Mouse (Mus musculus) midbrain, embryonic 16.5 days (tissue): ENCODE results near the gene Cntn4. TPM values are rescaled to one million over a fixed set of nuclear protein-coding genes. Genes with fewer than 3 reads are reported as not detected.

Experiments used
- ATAC-seq: fragments of 200-750 bp; cut with Nextera tagmentation; 2 replicates; pipeline ENCODE4 v1.8.0; 2017; ENCODE audit warnings: moderate TSS enrichment
- H3K27ac ChIP-seq: fragments of 300-500 bp; sonication (generic); 2 replicates; pipeline ENCODE4 v1.5.1; 2014; ENCODE audit warnings: mild to moderate bottlenecking, low read length, mixed read lengths
- H3K27me3 ChIP-seq: fragments of 300-500 bp; sonication (generic); 2 replicates; pipeline ENCODE4 v1.6.1; 2014; ENCODE audit warnings: low read depth, low read length, mixed read lengths; ENCODE audit not compliant: control insufficient read depth, insufficient read depth
- H3K36me3 ChIP-seq: fragments of 300-500 bp; sonication (generic); 2 replicates; pipeline ENCODE4 v1.6.1; 2014; ENCODE audit warnings: mild to moderate bottlenecking, low read length, moderate library complexity, mixed read lengths; ENCODE audit not compliant: control insufficient read depth, insufficient read depth
- H3K4me1 ChIP-seq: fragments of 300-500 bp; sonication (generic); 2 replicates; pipeline ENCODE4 v1.6.1; 2014; ENCODE audit warnings: mild to moderate bottlenecking, low read length, mixed read lengths; ENCODE audit not compliant: control insufficient read depth, insufficient read depth
- H3K4me2 ChIP-seq: fragments of 300-500 bp; sonication (generic); 2 replicates; pipeline ENCODE4 v1.6.1; 2014; ENCODE audit warnings: mild to moderate bottlenecking, low read length, mixed read lengths
- H3K4me3 ChIP-seq: fragments of 300-500 bp; sonication (generic); 2 replicates; pipeline ENCODE4 v1.5.1; 2014; ENCODE audit warnings: low read depth, mild to moderate bottlenecking, low read length, moderate library complexity, mixed read lengths
- H3K9ac ChIP-seq: fragments of 300-500 bp; sonication (generic); 2 replicates; pipeline ENCODE4 v1.6.1; 2014; ENCODE audit warnings: low read depth, low read length, mixed read lengths
- H3K9me3 ChIP-seq: fragments of 300-500 bp; sonication (generic); replicated peaks from 2 replicates; pipeline ENCODE4 v1.6.1; 2014; ENCODE audit warnings: mild to moderate bottlenecking, low read length, mixed read lengths; ENCODE audit not compliant: control insufficient read depth, poor library complexity, severe bottlenecking
- WGBS: fragments of 180-500 bp; shearing (Covaris S2); extraction: QIAGEN DNeasy Blood & Tissue Kit; methylation state at CpG from one replicate; pipeline ENCODE4 v1.1.7; 2014; 5-methylcytosine and 5-hydroxymethylcytosine counted together
- polyA plus RNA-seq: library from polyadenylated mRNA; unstranded; fragments of >200 nt; fragmentation: Nextera tagmentation; extraction: Ambion mirVana; gene quantifications from 2 replicates; pipeline ENCODE4 v1.2.1, GENCODE M21; 2015

The Cntn4 gene
- polyA plus RNA-seq, 1 experiment from 2014 or later: 31.3 TPM

GRCm38 (mm10) chr6:105742026-105742425 is 64.6 kb downstream of the Cntn4 start:
- no peaks in the 10 kb centered on the region for H3K36me3 ChIP-seq
- ATAC-seq: no peak
- H3K27ac ChIP-seq: no peak overlapping the region
- no peak overlapping the region for H3K9ac ChIP-seq
- H3K4me2 ChIP-seq: no peak overlapping the region
- H3K4me1 ChIP-seq: no peaks in the 10 kb centered on the region
- H3K9me3 ChIP-seq: no peaks in the 10 kb centered on the region
- H3K27me3 ChIP-seq: no peaks in the 10 kb centered on the region
- 29% methylated on average over 6 of the region's 6 CpGs for WGBS
- H3K4me3 ChIP-seq: no peak overlapping the region

GRCm38 (mm10) chr6:105780616-105781015 is 103.2 kb downstream of the Cntn4 start:
- Histone ChIP-seq H3K4me2 (no peak overlapping the region), H3K9me3 (no peaks in the 10 kb centered on the region), H3K4me1 (no peaks in the 10 kb centered on the region), H3K27ac (no peak overlapping the region), H3K9ac (no peak overlapping the region), H3K36me3 (no peaks in the 10 kb centered on the region), H3K4me3 (no peak overlapping the region), H3K27me3 (no peaks in the 10 kb centered on the region)
- 84% methylated on average over 1 of the region's 1 CpGs for WGBS
- ATAC-seq: no peak

- H3K4me3 ChIP-seq: no peak overlapping the region
- ATAC-seq: no peak
- H3K36me3 ChIP-seq: no peaks in the 10 kb centered on the region
- H3K27me3 ChIP-seq: no peaks in the 10 kb centered on the region
- 96% methylated on average over 2 of the region's 2 CpGs for WGBS
- H3K4me1 ChIP-seq: no peaks in the 10 kb centered on the region
- no peaks in the 10 kb centered on the region for H3K9me3 ChIP-seq
- H3K4me2 ChIP-seq: no peak overlapping the region
- no peak overlapping the region for H3K27ac ChIP-seq
- H3K9ac ChIP-seq: no peak overlapping the region
Observed at GRCm38 (mm10) chr6:105788462-105788861, 111.0 kb downstream of the Cntn4 start.

- no peak overlapping the region for H3K27ac ChIP-seq
Observed at GRCm38 (mm10) chr6:105835099-105835498, 157.6 kb downstream of the Cntn4 start.

GRCm38 (mm10) chr6:105847296-105847695 is 169.8 kb downstream of the Cntn4 start:
- no peaks in the 10 kb centered on the region for H3K4me1 ChIP-seq
- WGBS: 79% methylated on average over 1 of the region's 1 CpGs
- no peaks in the 10 kb centered on the region for H3K9me3 ChIP-seq
- no peak overlapping the region for H3K27ac ChIP-seq
- ATAC-seq: peak; percentile 80
- H3K9ac ChIP-seq: no peak overlapping the region
- no peak overlapping the region for H3K4me2 ChIP-seq
- H3K27me3 ChIP-seq: no peaks in the 10 kb centered on the region
- H3K4me3 ChIP-seq: no peak overlapping the region
- no peaks in the 10 kb centered on the region for H3K36me3 ChIP-seq

More at GRCm38 (mm10) chr6:105835099-105835498, 157.6 kb downstream of the Cntn4 start:
- H3K36me3 ChIP-seq: no peaks in the 10 kb centered on the region
- no peak overlapping the region for H3K4me2 ChIP-seq
- no peak overlapping the region for H3K4me3 ChIP-seq
- no peak overlapping the region for H3K9ac ChIP-seq
- H3K27me3 ChIP-seq: no peaks in the 10 kb centered on the region
- no peaks in the 10 kb centered on the region for H3K4me1 ChIP-seq
- no peak for ATAC-seq
- no peaks in the 10 kb centered on the region for H3K9me3 ChIP-seq

DNA sequence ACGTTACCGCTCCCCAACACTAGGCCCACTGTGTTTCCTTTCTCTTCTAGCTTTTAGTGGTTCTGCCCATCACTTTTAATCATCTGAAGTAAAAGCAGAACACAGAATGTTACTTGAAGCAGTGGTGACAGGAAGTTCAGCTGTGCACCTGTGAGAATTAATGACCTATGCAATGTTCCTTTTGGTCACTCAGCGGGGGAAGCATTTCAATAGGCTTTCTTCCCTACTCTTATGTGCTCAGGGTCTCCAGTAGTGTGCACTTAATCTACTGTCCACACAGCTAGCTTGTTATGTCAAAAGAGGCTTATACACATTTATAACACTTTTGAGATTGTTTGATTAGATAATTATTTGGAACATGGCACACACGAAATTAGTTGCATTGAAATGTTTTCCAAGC is 215.4 kb downstream of the Cntn4 start:
- Histone ChIP-seq H3K9ac (no peak overlapping the region), H3K27ac (no peak overlapping the region), H3K4me3 (no peak overlapping the region), H3K27me3 (no peaks in the 10 kb centered on the region), H3K4me2 (no peak overlapping the region), H3K36me3 (no peaks in the 10 kb centered on the region), H3K9me3 (no peaks in the 10 kb centered on the region), H3K4me1 (no peaks in the 10 kb centered on the region)
- WGBS: 73% methylated on average over 4 of the region's 4 CpGs
- no peak for ATAC-seq

DNA sequence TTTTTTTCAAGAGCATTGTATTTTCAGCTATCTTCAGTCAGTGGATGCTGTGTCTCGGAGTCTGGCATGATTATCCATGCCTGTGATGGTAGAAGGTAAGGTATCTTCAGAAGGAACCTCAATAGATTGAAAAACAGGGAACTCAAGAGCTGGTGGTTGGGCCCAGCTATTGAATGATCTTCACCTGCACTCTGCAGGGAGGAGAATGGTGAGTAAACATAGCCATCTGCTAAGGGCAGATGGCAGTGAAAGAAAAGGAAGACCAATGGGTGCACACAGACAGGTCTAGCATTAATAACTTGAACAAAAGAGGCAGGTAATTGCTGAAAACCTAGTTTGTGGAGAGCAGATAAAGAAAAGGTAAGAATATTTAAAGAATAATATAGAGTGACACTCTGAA is 261.0 kb downstream of the Cntn4 start:
- H3K27ac ChIP-seq: no peak overlapping the region
- H3K36me3 ChIP-seq: no peaks in the 10 kb centered on the region
- H3K9me3 ChIP-seq: no peaks in the 10 kb centered on the region
- no peaks in the 10 kb centered on the region for H3K4me1 ChIP-seq
- no peak for ATAC-seq
- H3K27me3 ChIP-seq: no peaks in the 10 kb centered on the region
- WGBS: 91% methylated on average over 1 of the region's 1 CpGs
- H3K4me3 ChIP-seq: no peak overlapping the region
- no peak overlapping the region for H3K9ac ChIP-seq
- H3K4me2 ChIP-seq: no peak overlapping the region

DNA sequence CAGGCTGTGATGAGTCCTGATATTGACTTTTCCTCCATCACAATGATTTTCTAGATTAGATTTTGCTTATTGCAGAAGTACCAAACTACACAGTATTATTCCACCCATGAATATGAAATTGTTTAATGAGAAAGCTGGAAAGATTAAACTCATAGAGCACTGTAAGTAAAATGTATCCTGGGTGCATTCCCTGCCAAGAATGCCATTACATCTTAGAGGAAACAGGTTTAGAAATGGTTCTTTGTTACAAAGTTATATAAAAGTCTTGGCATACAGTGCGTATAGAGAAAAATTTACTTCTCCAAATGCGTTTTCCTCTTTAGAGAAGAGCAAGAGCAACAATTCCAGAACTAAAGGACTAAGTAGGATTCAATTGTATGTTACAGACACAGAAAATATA is 261.8 kb downstream of the Cntn4 start:
- 87% methylated on average over 2 of the region's 2 CpGs for WGBS
- H3K4me3 ChIP-seq: no peak overlapping the region
- no peaks in the 10 kb centered on the region for H3K36me3 ChIP-seq
- H3K27ac ChIP-seq: no peak overlapping the region
- no peaks in the 10 kb centered on the region for H3K27me3 ChIP-seq
- H3K9me3 ChIP-seq: no peaks in the 10 kb centered on the region
- no peak for ATAC-seq
- no peak overlapping the region for H3K9ac ChIP-seq
- no peaks in the 10 kb centered on the region for H3K4me1 ChIP-seq
- no peak overlapping the region for H3K4me2 ChIP-seq

- Histone ChIP-seq H3K9ac (no peak overlapping the region), H3K27ac (no peak overlapping the region), H3K4me2 (no peak overlapping the region), H3K9me3 (no peaks in the 10 kb centered on the region), H3K4me3 (no peak overlapping the region), H3K36me3 (no peaks in the 10 kb centered on the region), H3K4me1 (no peaks in the 10 kb centered on the region), H3K27me3 (no peaks in the 10 kb centered on the region)
- ATAC-seq: no peak
Observed at GRCm38 (mm10) chr6:105940591-105940990, 263.1 kb downstream of the Cntn4 start.

DNA sequence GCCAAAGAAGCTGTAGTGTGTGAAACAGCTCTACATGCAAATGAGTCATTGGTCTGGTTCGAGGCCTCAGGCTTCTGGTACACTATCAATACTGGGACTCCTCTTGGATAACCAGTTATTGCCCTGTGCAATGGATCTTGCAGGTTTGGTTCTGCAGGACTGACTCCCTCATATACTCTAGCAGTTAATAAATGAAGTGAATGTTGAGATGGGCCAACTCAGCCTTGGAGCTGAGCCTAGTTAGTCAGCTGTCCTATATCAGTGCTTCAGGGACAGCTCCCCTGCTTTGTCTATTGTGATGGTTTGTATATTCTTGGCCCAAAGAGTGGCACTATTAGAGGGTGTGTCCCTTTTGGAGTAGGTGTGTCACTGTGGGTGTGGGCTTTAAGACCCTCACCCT is 314.0 kb downstream of the Cntn4 start:
- Histone ChIP-seq H3K4me1 (no peaks in the 10 kb centered on the region), H3K27me3 (no peaks in the 10 kb centered on the region), H3K4me2 (no peak overlapping the region), H3K4me3 (no peak overlapping the region), H3K27ac (no peak overlapping the region), H3K9ac (no peak overlapping the region), H3K9me3 (no peaks in the 10 kb centered on the region), H3K36me3 (no peaks in the 10 kb centered on the region)
- 89% methylated on average over 1 of the region's 1 CpGs for WGBS
- ATAC-seq: no peak
